Mouse (Mus musculus) ES-Bruce4 (cell line): ENCODE results near the gene Phlpp2. TPM values are rescaled to one million over a fixed set of nuclear protein-coding genes. Genes with fewer than 3 reads are reported as not detected.

Experiments
- H3K27ac ChIP-seq: 2 replicates; pipeline ENCODE4 v1.5.1; 2012; ENCODE audit warnings: low read length, inconsistent platforms; ENCODE audit not compliant: insufficient read depth
- H3K27me3 ChIP-seq: 2 replicates; pipeline ENCODE4 v1.6.1; 2012; ENCODE audit warnings: mild to moderate bottlenecking, low read length, inconsistent platforms; ENCODE audit not compliant: control insufficient read depth, poor library complexity, insufficient read depth, severe bottlenecking
- H3K36me3 ChIP-seq: 2 replicates; pipeline ENCODE4 v1.6.1; 2012; ENCODE audit warnings: inconsistent platforms, mild to moderate bottlenecking, low read length, moderate library complexity; ENCODE audit not compliant: control insufficient read depth, poor library complexity, insufficient read depth, severe bottlenecking
- H3K4me1 ChIP-seq: one replicate; pipeline ENCODE4 v1.8.1; 2011; ENCODE audit warnings: low read length; ENCODE audit not compliant: control insufficient read depth, insufficient read depth
- H3K4me3 ChIP-seq: 2 replicates; pipeline ENCODE4 v1.5.1; 2011; ENCODE audit warnings: low read depth, mild to moderate bottlenecking, low read length
- H3K9ac ChIP-seq: 2 replicates; pipeline ENCODE4 v1.6.1; 2012; ENCODE audit warnings: low read depth, mild to moderate bottlenecking, inconsistent platforms; ENCODE audit not compliant: poor library complexity, severe bottlenecking
- H3K9me3 ChIP-seq: replicated peaks from 2 replicates; pipeline ENCODE4 v1.6.1; 2012; ENCODE audit warnings: mild to moderate bottlenecking, low read length, inconsistent platforms; ENCODE audit not compliant: control insufficient read depth, poor library complexity, insufficient read depth, severe bottlenecking
- CTCF ChIP-seq: IDR thresholded peaks from one replicate; pipeline ENCODE4 v1.8.1; 2011; ENCODE audit warnings: low read depth, low read length
- EP300 ChIP-seq: IDR thresholded peaks from 2 replicates; pipeline ENCODE4 v1.6.1; 2011; ENCODE audit warnings: low read depth, low read length; ENCODE audit not compliant: insufficient read depth
- POLR2A ChIP-seq: IDR thresholded peaks from one replicate; pipeline ENCODE4 v1.8.1; 2011; ENCODE audit warnings: low read length; ENCODE audit not compliant: insufficient read depth
- polyA plus RNA-seq: library from polyadenylated mRNA; stranded (reverse); fragments of >200 nt; gene quantifications from 2 replicates; pipeline ENCODE4 v1.2.4, GENCODE M21; 2011; ENCODE audit warnings: low read depth; ENCODE audit not compliant: missing spikeins, insufficient read depth, insufficient read length

Gene Phlpp2
- polyA plus RNA-seq, 1 experiment = 10.2 TPM

DNA sequence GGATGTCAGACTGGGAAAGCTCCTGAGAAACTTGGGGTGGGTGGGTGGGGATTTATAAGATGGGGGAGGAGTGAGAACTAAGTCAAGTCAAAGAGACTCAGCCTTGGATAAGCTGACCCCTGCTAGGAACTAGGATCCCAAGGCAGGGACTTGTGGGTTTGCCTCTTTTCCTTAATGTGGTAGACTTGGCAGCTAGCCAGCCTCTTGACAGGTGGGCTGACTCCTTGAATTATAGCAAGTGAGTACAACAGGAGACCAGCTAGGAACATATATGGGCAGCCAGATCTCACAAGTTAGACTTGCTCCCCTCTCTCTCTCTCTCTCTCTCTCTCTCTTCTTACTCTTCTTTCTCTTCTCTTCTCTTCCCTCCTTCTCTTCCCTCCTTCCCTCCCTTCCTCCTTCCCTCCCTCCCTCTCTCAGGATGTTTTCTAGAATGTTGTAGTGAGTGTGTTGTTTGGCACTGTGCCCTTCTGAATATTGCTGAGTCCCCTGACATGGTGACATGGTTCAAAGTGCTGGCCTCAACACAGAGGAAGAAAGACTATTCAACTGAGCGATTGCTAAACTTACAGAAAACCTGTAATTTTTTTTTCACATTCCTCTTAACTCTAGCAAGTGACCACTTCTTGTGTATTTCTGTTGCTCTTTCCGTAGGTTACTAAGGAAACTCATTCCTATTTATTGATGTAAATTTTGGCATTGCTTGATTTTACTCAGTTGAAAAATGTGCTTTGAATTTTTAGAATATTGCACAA is 73.4 kb downstream of the Phlpp2 start:
- no peaks in the 10 kb centered on the region for H3K9me3 ChIP-seq
- H3K4me1 ChIP-seq = no peaks in the 10 kb centered on the region
- H3K4me3 ChIP-seq = no peak overlapping the region
- H3K27ac ChIP-seq = no peak overlapping the region
- no peak for TF ChIP-seq EP300
- no peak for TF ChIP-seq POLR2A
- no peak for TF ChIP-seq CTCF
- H3K9ac ChIP-seq = no peak overlapping the region
- H3K27me3 ChIP-seq = no peaks in the 10 kb centered on the region
- no peaks in the 10 kb centered on the region for H3K36me3 ChIP-seq

DNA sequence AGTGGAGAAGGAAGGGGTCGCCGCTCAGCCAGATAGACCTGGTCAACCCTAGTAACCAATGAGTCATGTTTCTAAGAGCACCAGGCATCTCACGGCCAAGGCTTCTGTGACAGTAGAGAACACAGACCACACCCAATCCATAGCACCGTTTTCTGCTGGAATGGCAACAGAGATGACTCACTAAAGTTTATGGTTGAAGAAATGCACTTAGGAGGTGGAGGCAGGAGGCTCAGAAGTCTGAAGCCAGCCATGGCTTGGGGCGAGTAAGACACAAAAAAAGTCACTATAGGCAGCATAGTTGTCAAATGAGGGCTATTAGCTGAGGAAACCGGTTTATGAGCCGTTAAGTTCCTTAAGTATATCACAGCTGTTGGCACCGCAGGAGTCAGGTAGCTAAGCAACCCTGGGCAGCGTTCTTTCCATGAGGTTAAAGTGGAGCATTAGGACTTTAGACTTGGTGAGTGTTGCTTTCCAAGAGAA is 76.9 kb downstream of the Phlpp2 start:
- Histone ChIP-seq H3K27ac (no peak overlapping the region), H3K27me3 (0 out of 2 replicates have a peak, but pooled peaks cover 2% of the 10 kb centered on the region)
- TF ChIP-seq EP300 (no peak), CTCF (no peak), POLR2A (no peak)

DNA sequence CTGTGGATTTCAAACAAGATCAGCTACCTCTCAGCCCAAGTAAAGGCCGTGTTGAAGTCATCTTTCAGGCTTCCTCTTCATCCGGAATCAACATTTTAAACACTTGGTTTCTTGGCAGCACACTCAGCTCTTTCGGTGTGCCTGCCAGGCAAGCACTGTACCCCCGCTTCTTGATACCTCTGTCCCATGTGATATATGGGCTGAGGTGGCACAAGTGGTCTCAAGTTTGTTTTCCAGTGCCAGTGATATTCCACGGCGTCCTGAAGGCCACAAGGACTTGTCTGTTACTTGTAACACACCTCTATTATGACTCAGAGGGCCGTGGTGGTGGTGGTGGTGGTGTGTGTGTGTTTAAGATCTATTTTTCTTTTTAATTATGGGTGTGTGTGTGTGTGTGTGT is 77.4 kb downstream of the Phlpp2 start:
- no peaks in the 10 kb centered on the region for H3K4me1 ChIP-seq
- no peak overlapping the region for H3K4me3 ChIP-seq
- no peaks in the 10 kb centered on the region for H3K9me3 ChIP-seq
- 0 out of 2 replicates have a peak, but pooled peaks cover 2% of the 10 kb centered on the region for H3K27me3 ChIP-seq
- H3K9ac ChIP-seq = no peak overlapping the region
- no peak for TF ChIP-seq CTCF
- no peaks in the 10 kb centered on the region for H3K36me3 ChIP-seq
- H3K27ac ChIP-seq = no peak overlapping the region

More for the DNA sequence above, 76.9 kb downstream of the Phlpp2 start:
- Histone ChIP-seq H3K4me3 (no peak overlapping the region), H3K36me3 (no peaks in the 10 kb centered on the region), H3K9ac (no peak overlapping the region), H3K4me1 (no peaks in the 10 kb centered on the region), H3K9me3 (no peaks in the 10 kb centered on the region)

DNA sequence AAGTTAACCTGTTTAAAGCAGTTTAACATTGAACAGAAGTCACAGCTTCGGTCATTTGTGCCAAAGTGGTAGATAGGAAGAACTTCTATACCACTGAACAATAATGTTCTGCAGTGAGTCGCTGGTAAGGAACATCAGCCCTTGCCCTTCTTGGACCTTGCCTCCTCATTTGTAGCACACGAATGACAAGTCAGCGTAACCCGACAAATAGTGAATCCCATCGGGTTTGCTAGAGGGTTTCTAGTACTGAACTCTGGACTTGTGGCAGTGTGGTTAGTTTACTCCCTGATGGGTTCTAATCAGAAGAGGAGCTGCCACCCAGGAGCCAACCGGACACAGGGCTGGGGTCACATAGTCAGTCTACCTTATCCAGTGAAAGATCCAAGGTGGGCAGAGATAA is 77.9 kb downstream of the Phlpp2 start:
- Histone ChIP-seq H3K27me3 (peaks cover 2% of the 10 kb centered on the region; the same call in 1 of the 2 replicates), H3K9me3 (no peaks in the 10 kb centered on the region), H3K4me3 (no peak overlapping the region), H3K27ac (no peak overlapping the region), H3K9ac (no peak overlapping the region), H3K4me1 (no peaks in the 10 kb centered on the region), H3K36me3 (no peaks in the 10 kb centered on the region)
- TF ChIP-seq EP300 = no peak
- TF ChIP-seq CTCF = no peak
- TF ChIP-seq POLR2A = no peak

DNA sequence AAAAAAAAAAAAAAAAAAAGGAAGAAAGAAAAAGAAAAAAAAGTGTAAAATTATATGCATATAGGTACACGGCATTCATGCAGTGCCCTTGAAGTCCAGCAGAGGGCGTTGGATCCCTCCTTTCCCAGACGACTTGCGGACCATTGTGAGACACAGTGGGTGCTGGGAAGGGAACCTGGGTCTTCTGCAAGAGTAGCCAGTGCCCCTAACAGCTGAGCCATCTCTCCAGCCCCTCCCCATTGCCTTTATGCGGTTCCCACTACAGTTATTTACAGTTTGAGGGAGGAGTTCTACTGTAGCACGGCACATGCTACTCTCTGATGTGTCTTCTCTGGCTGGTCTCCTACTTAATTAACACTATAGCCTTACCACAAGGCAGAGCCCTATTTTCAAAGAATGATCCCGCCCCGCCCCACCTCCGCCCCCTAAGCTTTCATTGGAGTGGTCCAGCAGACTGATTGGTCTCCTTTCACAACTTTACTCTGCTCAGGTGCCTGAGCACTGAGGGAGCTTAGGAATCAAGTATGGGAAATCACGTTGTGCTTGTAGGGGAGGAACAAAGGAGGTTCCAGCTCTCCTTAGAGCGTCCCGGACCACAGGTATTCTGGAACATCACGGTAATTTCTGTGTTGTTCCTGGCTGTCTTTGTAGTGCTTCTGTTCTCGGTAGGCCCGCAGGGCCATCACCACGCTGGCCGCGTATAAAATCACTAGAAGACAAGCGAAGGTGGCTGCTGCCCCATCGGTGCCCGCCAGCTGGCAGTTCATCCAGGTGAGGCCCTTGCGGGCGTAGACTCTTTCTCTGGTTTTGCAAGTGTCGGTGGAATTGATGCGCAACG is 79.3 kb downstream of the Phlpp2 start:
- no peak overlapping the region for H3K27ac ChIP-seq
- no peaks in the 10 kb centered on the region for H3K9me3 ChIP-seq
- peaks cover 2% of the 10 kb centered on the region; the same call in 1 of the 2 replicates for H3K27me3 ChIP-seq
- no peaks in the 10 kb centered on the region for H3K4me1 ChIP-seq
- H3K9ac ChIP-seq = peak overlapping the region; percentile 45
- H3K4me3 ChIP-seq = peak overlapping the region; percentile 54
- peak; percentile 84 for TF ChIP-seq CTCF
- no peak for TF ChIP-seq EP300
- H3K36me3 ChIP-seq = no peaks in the 10 kb centered on the region

DNA sequence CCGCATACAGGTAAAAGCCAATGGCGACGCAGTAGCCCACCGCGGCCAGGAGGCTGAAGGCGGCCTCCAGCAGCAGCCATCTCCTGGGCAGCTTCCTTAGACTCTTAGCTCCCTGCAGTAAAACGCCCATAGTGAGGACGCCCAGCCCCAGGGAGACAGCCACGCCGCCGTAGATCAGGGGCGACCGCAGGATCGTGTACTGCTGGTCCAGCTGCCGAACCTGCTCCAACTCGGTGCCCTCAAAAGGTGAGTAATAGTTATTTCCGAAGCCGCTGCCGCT is 79.9 kb downstream of the Phlpp2 start:
- peaks cover 2% of the 10 kb centered on the region; the same call in 1 of the 2 replicates for H3K27me3 ChIP-seq
- TF ChIP-seq EP300 = no peak
- no peak for TF ChIP-seq CTCF
- TF ChIP-seq POLR2A = no peak
- no peak overlapping the region for H3K27ac ChIP-seq
- peak overlapping the region; percentile 54 for H3K4me3 ChIP-seq
- no peaks in the 10 kb centered on the region for H3K4me1 ChIP-seq
- peak overlapping the region; percentile 45 for H3K9ac ChIP-seq
- H3K36me3 ChIP-seq = no peaks in the 10 kb centered on the region
- H3K9me3 ChIP-seq = no peaks in the 10 kb centered on the region
